Mouse (Mus musculus) neural tube, embryonic 14.5 days (tissue): Measurements from ENCODE around the gene Il11ra1. TPM values are rescaled to one million over a fixed set of nuclear protein-coding genes. Genes with fewer than 3 reads are reported as not detected.
"Not testable (repeated sequence)": the region's sequence is repeated elsewhere in the genome, so short reads cannot be mapped to it uniquely, and the experiment has no call there.

Experiments
- ATAC-seq: fragments of 200-750 bp; cut with Nextera tagmentation; 2 replicates; pipeline ENCODE4 v1.8.0; 2017; ENCODE audit warnings: low read depth, mild to moderate bottlenecking, moderate TSS enrichment, moderate library complexity
- H3K27ac ChIP-seq: fragments of 300-500 bp; sonication (generic); 2 replicates; pipeline ENCODE4 v1.5.1; 2014; ENCODE audit warnings: low read depth, mild to moderate bottlenecking, control low read depth, low read length, moderate library complexity, mixed read lengths
- H3K27me3 ChIP-seq: fragments of 300-500 bp; sonication (generic); 2 replicates; pipeline ENCODE4 v1.6.1; 2014; ENCODE audit warnings: low read length; ENCODE audit not compliant: control insufficient read depth, insufficient read depth
- H3K36me3 ChIP-seq: fragments of 300-500 bp; sonication (generic); 2 replicates; pipeline ENCODE4 v1.6.1; 2014; ENCODE audit warnings: low read length, mixed read lengths; ENCODE audit not compliant: control insufficient read depth, insufficient read depth
- H3K4me1 ChIP-seq: fragments of 300-500 bp; sonication (generic); 2 replicates; pipeline ENCODE4 v1.6.1; 2014; ENCODE audit warnings: low read length; ENCODE audit not compliant: control insufficient read depth, insufficient read depth
- H3K4me2 ChIP-seq: fragments of 300-500 bp; sonication (generic); 2 replicates; pipeline ENCODE4 v1.6.1; 2014; ENCODE audit warnings: mild to moderate bottlenecking, low read depth, low read length, control low read depth
- H3K4me3 ChIP-seq: fragments of 300-500 bp; sonication (generic); 2 replicates; pipeline ENCODE4 v1.5.1; 2014; ENCODE audit warnings: low read depth, low read length, control low read depth, mixed read lengths
- H3K9ac ChIP-seq: fragments of 300-500 bp; sonication (generic); replicated peaks from 2 replicates; pipeline ENCODE4 v1.6.1; 2014; ENCODE audit warnings: low read depth, mild to moderate bottlenecking, control low read depth, low read length, mixed read lengths
- H3K9me3 ChIP-seq: fragments of 300-500 bp; sonication (generic); 2 replicates; pipeline ENCODE4 v1.6.1; 2016; ENCODE audit warnings: low read length; ENCODE audit not compliant: control insufficient read depth
- WGBS: fragments of 180-500 bp; shearing (Covaris S2); extraction: QIAGEN DNeasy Blood & Tissue Kit; methylation state at CpG from one replicate; pipeline ENCODE4 v1.1.7; 2014; 5-methylcytosine and 5-hydroxymethylcytosine counted together
- polyA plus RNA-seq: library from polyadenylated mRNA; unstranded; fragments of >200 nt; fragmentation: Nextera tagmentation; extraction: Ambion mirVana; gene quantifications from 2 replicates; pipeline ENCODE4 v1.2.1, GENCODE M21; 2014

Gene Il11ra1
- polyA plus RNA-seq, 1 experiment from 2014 or later: 26.2 TPM

GRCm38 (mm10) chr4:41773502-41773901 is 73.7 kb downstream of the Il11ra1 start:
- ATAC-seq, H3K27me3 ChIP-seq, H3K36me3 ChIP-seq, H3K9me3 ChIP-seq, H3K27ac ChIP-seq, H3K9ac ChIP-seq, H3K4me1 ChIP-seq: not testable (repeated sequence)
- H3K4me3 ChIP-seq: peak overlapping the region; percentile 34
- peak overlapping the region; percentile 35 for H3K4me2 ChIP-seq
- WGBS: 1% methylated on average over 11 of the region's 25 CpGs

DNA sequence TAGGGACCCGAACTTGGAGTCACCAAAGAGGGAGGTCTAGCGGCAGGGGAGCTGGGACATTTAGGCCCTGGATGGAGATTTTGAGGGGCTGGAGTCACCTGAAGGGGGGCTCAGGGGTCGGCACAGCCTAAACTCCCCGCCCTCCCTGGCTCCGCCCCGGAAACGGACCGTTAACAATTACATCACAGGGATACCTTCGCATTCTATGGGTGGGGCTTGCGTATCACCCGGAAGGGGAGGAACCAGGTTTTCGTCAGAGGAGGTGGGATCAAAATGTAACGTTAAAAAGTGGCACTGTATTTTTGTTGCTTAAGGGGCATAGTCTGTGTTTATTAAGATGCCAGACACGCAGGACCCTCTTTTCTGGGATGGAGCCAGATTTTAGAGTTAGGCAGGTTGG is 74.2 kb downstream of the Il11ra1 start, which contains the start of gene Ccl27a:
Gene Ccl27a, minus strand, starts transcription at position 246 of the 400 bp plus-strand sequence.
- not testable (repeated sequence) for H3K4me1 ChIP-seq, H3K36me3 ChIP-seq, ATAC-seq, H3K9ac ChIP-seq, H3K27me3 ChIP-seq, H3K9me3 ChIP-seq
- H3K4me2 ChIP-seq: peak within 1 kb of the TSS; percentile 46
- WGBS: 1% methylated on average over 12 of the region's 14 CpGs
- H3K27ac ChIP-seq: peak within 1 kb of the TSS; percentile 64; the same call in 1 of the 2 replicates
- peak within 1 kb of the TSS; percentile 34 for H3K4me3 ChIP-seq

DNA sequence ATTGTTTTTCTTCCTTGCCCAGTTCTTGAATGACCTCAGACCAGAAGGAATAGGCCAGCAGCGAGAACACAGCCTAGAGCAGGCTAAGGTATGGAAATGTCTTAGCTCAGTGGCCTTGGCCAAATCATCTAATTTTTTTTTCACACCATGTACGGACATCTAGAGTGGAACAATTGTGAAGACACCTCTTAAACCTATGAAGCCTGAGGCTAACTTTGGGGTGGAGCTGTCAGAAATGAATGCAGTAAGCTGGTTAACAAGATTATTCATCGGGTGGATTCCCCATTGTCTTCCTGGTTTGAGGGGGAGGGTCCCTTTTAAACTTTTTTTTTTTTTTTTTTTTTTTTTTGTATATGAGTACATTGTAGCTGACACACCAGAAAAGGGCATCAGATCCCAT is 74.7 kb downstream of the Il11ra1 start:
- ATAC-seq: not testable (repeated sequence)

DNA sequence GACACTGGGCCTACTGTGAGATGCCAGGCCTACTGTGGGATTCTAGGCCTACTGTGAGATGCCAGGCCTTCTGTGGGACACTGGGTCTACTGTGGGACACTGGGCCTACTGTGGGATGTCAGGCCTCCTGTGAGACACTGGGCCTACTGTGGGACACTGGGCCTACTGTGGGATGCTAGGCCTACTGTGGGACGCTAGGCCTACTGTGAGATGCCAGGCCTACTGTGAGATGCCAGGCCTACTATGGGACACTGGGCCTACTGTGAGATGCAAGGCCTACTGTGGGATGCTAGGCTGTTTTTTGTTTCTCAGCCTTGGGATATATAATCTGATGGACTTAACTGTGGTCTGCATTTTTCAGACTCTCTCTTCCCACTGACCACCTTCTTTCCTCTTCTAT is 76.1 kb downstream of the Il11ra1 start:
- H3K27me3 ChIP-seq, H3K9ac ChIP-seq, H3K27ac ChIP-seq, H3K9me3 ChIP-seq, ATAC-seq, H3K4me2 ChIP-seq, H3K36me3 ChIP-seq, H3K4me1 ChIP-seq, H3K4me3 ChIP-seq: not testable (repeated sequence)
- 86% methylated on average over 1 of the region's 1 CpGs for WGBS

More for the DNA sequence above, 74.7 kb downstream of the Il11ra1 start:
- Histone ChIP-seq H3K4me2 (peak overlapping the region; percentile 46), H3K27ac (peak overlapping the region; percentile 64; the same call in 1 of the 2 replicates), H3K4me3 (peak overlapping the region; percentile 34; the same call in 1 of the 2 replicates)
- H3K36me3 ChIP-seq, H3K9ac ChIP-seq, H3K9me3 ChIP-seq, H3K27me3 ChIP-seq, H3K4me1 ChIP-seq: not testable (repeated sequence)
- 67% methylated on average over 3 of the region's 3 CpGs for WGBS

- H3K36me3 ChIP-seq, H3K4me2 ChIP-seq, H3K9ac ChIP-seq, H3K4me1 ChIP-seq, H3K4me3 ChIP-seq, H3K9me3 ChIP-seq, ATAC-seq, H3K27ac ChIP-seq, H3K27me3 ChIP-seq: not testable (repeated sequence)
- 25% methylated on average over 7 of the region's 9 CpGs for WGBS
Measured at GRCm38 (mm10) chr4:41781271-41781670, 81.5 kb downstream of the Il11ra1 start.

DNA sequence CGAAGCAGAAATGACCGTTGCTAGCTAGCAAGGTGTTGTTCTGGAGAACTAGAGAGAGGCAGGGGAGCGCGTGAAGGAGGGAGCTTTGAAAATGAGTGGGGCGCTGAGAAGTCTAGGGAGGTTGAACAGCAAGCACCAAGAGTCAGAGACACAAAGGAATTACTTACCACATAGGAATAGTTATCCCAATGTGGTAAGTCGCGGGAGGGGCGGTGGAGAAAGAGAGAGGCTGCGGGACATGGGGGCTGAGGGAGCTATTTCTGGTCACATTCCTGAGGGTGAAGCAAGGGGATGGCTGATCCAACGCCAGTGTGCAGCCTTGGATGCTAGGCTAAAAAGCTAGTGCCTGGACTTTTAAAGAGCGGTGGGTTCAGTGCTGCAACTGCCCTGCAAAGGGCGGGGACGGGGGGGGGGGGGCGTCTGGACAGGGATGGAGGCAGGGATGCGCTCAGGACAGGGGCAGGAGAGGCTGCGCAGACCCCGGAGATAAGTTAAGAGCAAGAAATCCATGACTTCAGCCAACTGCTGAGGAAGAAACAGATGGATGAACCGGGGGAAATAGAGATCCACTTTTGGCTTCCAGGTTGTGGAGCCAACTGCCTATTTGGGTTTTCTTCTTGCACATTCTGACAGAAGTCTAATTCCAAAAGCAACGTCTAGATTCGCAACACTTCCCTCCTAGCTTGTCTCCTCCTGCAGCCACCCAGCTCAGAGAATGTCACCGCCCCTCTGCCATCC is 82.1 kb downstream of the Il11ra1 start:
- H3K27ac ChIP-seq, H3K27me3 ChIP-seq, H3K4me2 ChIP-seq, H3K9ac ChIP-seq, H3K36me3 ChIP-seq, H3K4me3 ChIP-seq, H3K9me3 ChIP-seq, H3K4me1 ChIP-seq, ATAC-seq: not testable (repeated sequence)
- 17% methylated on average over 16 of the region's 21 CpGs for WGBS

- not testable (repeated sequence) for H3K4me1 ChIP-seq, H3K27ac ChIP-seq, H3K36me3 ChIP-seq, H3K4me2 ChIP-seq, H3K9ac ChIP-seq, H3K4me3 ChIP-seq, H3K27me3 ChIP-seq, H3K9me3 ChIP-seq, ATAC-seq
- 20% methylated on average over 4 of the region's 4 CpGs for WGBS
Measured at GRCm38 (mm10) chr4:41782711-41783110, 82.9 kb downstream of the Il11ra1 start.

- not testable (repeated sequence) for H3K27ac ChIP-seq, H3K4me2 ChIP-seq, H3K27me3 ChIP-seq, ATAC-seq, H3K4me1 ChIP-seq, H3K4me3 ChIP-seq, H3K9ac ChIP-seq, H3K9me3 ChIP-seq, H3K36me3 ChIP-seq
- 30% methylated on average over 3 of the region's 3 CpGs for WGBS
Measured at GRCm38 (mm10) chr4:41783197-41783596, 83.4 kb downstream of the Il11ra1 start.
